Mouse (Mus musculus) cerebellum, postnatal 36 days (tissue): ENCODE data around the gene Fcgr1.
"Not testable (repeated sequence)": the region's sequence is repeated elsewhere in the genome, so short reads cannot be mapped to it uniquely, and the experiment has no call there.

Experiments
- DNase-seq, 2 experiments: peaks; one replicate each; pipeline ENCODE4 v3.0.0; 2021 to 2022; ENCODE audit warnings: mixed read lengths in 2 of 2

Fcgr1 gene

GRCm38 (mm10) chr3:96327131-96327530 is 33.4 kb upstream of the Fcgr1 start:
- DNase-seq: no peak

- DNase-seq: not testable (repeated sequence)
Observed at GRCm38 (mm10) chr3:96323806-96324205, 30.0 kb upstream of the Fcgr1 start.

- DNase-seq: no peak
Observed at GRCm38 (mm10) chr3:96322609-96323008, 28.8 kb upstream of the Fcgr1 start.

GRCm38 (mm10) chr3:96321891-96322290 is 28.1 kb upstream of the Fcgr1 start:
- no peak for DNase-seq

- DNase-seq: not testable (repeated sequence)
Observed at GRCm38 (mm10) chr3:96320003-96320402, 26.2 kb upstream of the Fcgr1 start.

- no peak for DNase-seq
Observed at GRCm38 (mm10) chr3:96312341-96313098, 18.8 kb upstream of the Fcgr1 start.

GRCm38 (mm10) chr3:96309441-96309840 is 15.7 kb upstream of the Fcgr1 start:
- DNase-seq: no peak

GRCm38 (mm10) chr3:96306506-96306905 is 12.7 kb upstream of the Fcgr1 start:
- DNase-seq: no peak

- no peak for DNase-seq
Observed at GRCm38 (mm10) chr3:96302076-96302475, 8.3 kb upstream of the Fcgr1 start.

- DNase-seq: no peak
Observed at GRCm38 (mm10) chr3:96300706-96301529, 7.1 kb upstream of the Fcgr1 start.

- no peak for DNase-seq
Observed at GRCm38 (mm10) chr3:96299562-96299961, 5.8 kb upstream of the Fcgr1 start.

GRCm38 (mm10) chr3:96298360-96298759 is 4.6 kb upstream of the Fcgr1 start:
- DNase-seq: no peak

- no peak for DNase-seq
Observed at GRCm38 (mm10) chr3:96293368-96293767, 401 bp downstream of the Fcgr1 start.

- no peak for DNase-seq
Observed at GRCm38 (mm10) chr3:96292641-96293040, 1.1 kb downstream of the Fcgr1 start.

GRCm38 (mm10) chr3:96290727-96291126 is 3.0 kb downstream of the Fcgr1 start:
- DNase-seq: not testable (repeated sequence)

- DNase-seq: no peak
Observed at GRCm38 (mm10) chr3:96289201-96289600, 4.6 kb downstream of the Fcgr1 start.

- not testable (repeated sequence) for DNase-seq
Observed at GRCm38 (mm10) chr3:96287334-96287733, 6.4 kb downstream of the Fcgr1 start.

- no peak for DNase-seq
Observed at GRCm38 (mm10) chr3:96284457-96284856, 9.3 kb downstream of the Fcgr1 start.

- no peak for DNase-seq
Observed at GRCm38 (mm10) chr3:96280660-96281059, 13.1 kb downstream of the Fcgr1 start.

- peak; percentile 88 for DNase-seq
Observed at GRCm38 (mm10) chr3:96277800-96278624, 15.8 kb downstream of the Fcgr1 start.

- DNase-seq: peak in 1 of 2 experiments; percentile 32
Observed at GRCm38 (mm10) chr3:96277428-96277799, 16.4 kb downstream of the Fcgr1 start.

GRCm38 (mm10) chr3:96273591-96274465 is 19.9 kb downstream of the Fcgr1 start:
- no peak for DNase-seq
